Mouse (Mus musculus) adrenal gland, postnatal 25 days (tissue): ENCODE results near the gene Lta. TPM values are rescaled to one million over a fixed set of nuclear protein-coding genes. Genes with fewer than 3 reads are reported as not detected.

ENCODE experiments used
- DNase-seq: peaks from one replicate; pipeline ENCODE4 v3.0.0; 2021; ENCODE audit warnings: mixed read lengths
- microRNA-seq, 2 experiments: library from miRNA; unstranded; fragments of <30 nt; microRNA quantifications; one replicate each; pipeline ENCODE4 v1.2.0; 2021
- total RNA-seq: library from RNA; stranded (reverse); gene quantifications from 2 replicates; pipeline ENCODE4 v1.2.3, GENCODE M21; 2021

Lta gene
- total RNA-seq, 1 experiment from 2014 or later = 0.30 TPM

GRCm38 (mm10) chr17:35157254-35157653, 47.9 kb downstream of the Lta start:
- DNase-seq = no peak

DNA sequence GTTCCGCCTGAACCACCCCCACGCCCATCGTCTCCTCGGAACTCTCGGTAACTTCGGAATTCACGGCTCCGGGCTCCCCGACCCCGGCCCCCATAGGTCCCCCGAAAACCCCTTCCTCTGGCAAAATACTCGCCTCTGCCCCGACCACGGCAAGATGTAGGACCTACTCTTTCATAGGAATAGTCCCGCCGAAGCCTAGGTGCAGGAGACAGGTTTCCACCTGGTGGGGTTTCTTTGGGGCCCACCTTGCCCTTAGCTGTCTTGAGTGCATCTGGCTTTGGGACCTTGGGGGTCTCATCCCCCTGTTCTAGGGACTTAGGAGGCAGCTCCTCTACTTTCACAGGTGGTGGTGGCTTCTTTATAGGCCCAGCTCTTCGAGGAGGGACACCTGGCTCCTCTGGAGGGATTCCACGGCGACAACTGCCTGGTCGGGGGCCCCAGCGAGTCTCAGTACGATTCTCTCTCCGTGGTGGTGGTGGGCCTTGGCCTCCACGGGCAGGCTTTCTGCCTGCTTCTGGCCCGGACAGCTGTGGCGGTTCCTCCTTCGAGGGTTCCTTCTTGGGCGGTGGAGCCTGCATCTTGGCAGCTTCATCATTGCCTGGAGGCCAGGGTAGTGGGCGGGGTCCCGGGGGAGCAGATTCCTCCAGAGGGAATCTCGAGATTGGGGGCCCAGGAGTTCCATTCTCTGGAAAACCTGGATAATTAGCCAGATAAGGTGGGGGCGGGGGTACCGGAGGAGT, 48.5 kb downstream of the Lta start:
- no peak for DNase-seq

- no peak for DNase-seq
Observed at GRCm38 (mm10) chr17:35155451-35155850, 49.7 kb downstream of the Lta start.

- no peak for DNase-seq
Observed at GRCm38 (mm10) chr17:35154616-35155015, 50.5 kb downstream of the Lta start.

GRCm38 (mm10) chr17:35153931-35154330, 51.2 kb downstream of the Lta start:
- DNase-seq = no peak

Small RNA genes within 50 kb of the gene (microRNA-seq; reads per million reads assigned to microRNA genes)
- gene Mir6973a = 0 reads per million in 2 experiments
- 0 reads per million in 2 experiments for gene Mir6974
- gene Mir6975 = 0 reads per million in 2 experiments
- gene Mir8094 = 0 reads per million in 2 experiments

Other genes with a start within 250 kb of the Lta start
- 29.0 and 79.3 TPM in 2 replicates for gene Hspa1b, start 246.1 kb downstream of the Lta start, total RNA-seq
- gene Gm20481, start 235.4 kb downstream of the Lta start, total RNA-seq = not detected in 2 replicates
- 18.9 and 33.6 TPM in 2 replicates for gene Hspa1a, start 233.2 kb downstream of the Lta start, total RNA-seq
- gene Hspa1l, start 232.6 kb downstream of the Lta start, total RNA-seq = 0.27 TPM in 1 of 2 replicates, not detected in the other
- 39.6 and 51.2 TPM in 2 replicates for gene Lsm2, start 223.5 kb downstream of the Lta start, total RNA-seq
- 62.4 and 64.8 TPM in 2 replicates for gene Vars, start 204.4 kb downstream of the Lta start, total RNA-seq
- 0.57 and 0.97 TPM in 2 replicates for gene Vwa7, start 188.8 kb downstream of the Lta start, total RNA-seq
- 0.61 TPM in 1 of 2 replicates, not detected in the other for gene Sapcd1, start 177.3 kb downstream of the Lta start, total RNA-seq
- 1.3 and 1.6 TPM in 2 replicates for gene Msh5, start 158.6 kb downstream of the Lta start, total RNA-seq
- 79.7 and 90.5 TPM in 2 replicates for gene Clic1, start 155.4 kb downstream of the Lta start, total RNA-seq
- 14.2 and 17.8 TPM in 2 replicates for gene Ddah2, start 146.3 kb downstream of the Lta start, total RNA-seq
- gene Ly6g6c, start 140.0 kb downstream of the Lta start, total RNA-seq = not detected in 2 replicates
- 0.24 TPM in 1 of 2 replicates, not detected in the other for gene Mpig6b, start 139.2 kb downstream of the Lta start, total RNA-seq
- gene Ly6g6e, start 128.4 kb downstream of the Lta start, total RNA-seq = not detected in 2 replicates
- gene Ly6g6d, start 127.3 kb downstream of the Lta start, total RNA-seq = 1.5 and 2.0 TPM in 2 replicates
- not detected in 2 replicates for gene Ly6g6f, start 119.7 kb downstream of the Lta start, total RNA-seq
- gene Abhd16a, start 116.1 kb downstream of the Lta start, total RNA-seq = 67.1 and 84.9 TPM in 2 replicates
- not detected in 2 replicates for gene Ly6g5c, start 97.1 kb downstream of the Lta start, total RNA-seq
- gene Ly6g5b, start 89.9 kb downstream of the Lta start, total RNA-seq = 0.30 and 0.81 TPM in 2 replicates
- 19.0 and 19.4 TPM in 2 replicates for gene Gpank1, start 83.9 kb downstream of the Lta start, total RNA-seq
- 201 and 272 TPM in 2 replicates for gene Csnk2b, start 83.3 kb downstream of the Lta start, total RNA-seq
- 23.0 and 29.7 TPM in 2 replicates for gene D17H6S53E, start 79.0 kb downstream of the Lta start, total RNA-seq
- 2.9 TPM in 1 of 2 replicates, not detected in the other for gene Apom, start 73.3 kb downstream of the Lta start, total RNA-seq
- 403 and 461 TPM in 2 replicates for gene Bag6, start 70.2 kb downstream of the Lta start, total RNA-seq
- 268 and 310 TPM in 2 replicates for gene Prrc2a, start 40.5 kb downstream of the Lta start, total RNA-seq
- gene Aif1, start 29.3 kb downstream of the Lta start, total RNA-seq = 2.3 and 3.0 TPM in 2 replicates
- gene Lst1, start 16.9 kb downstream of the Lta start, total RNA-seq = 5.2 TPM in 1 of 2 replicates, not detected in the other
- gene Ltb, start 10.9 kb downstream of the Lta start, total RNA-seq = 2.8 and 8.5 TPM in 2 replicates
- 0.58 and 0.76 TPM in 2 replicates for gene Tnf, start 3.3 kb downstream of the Lta start, total RNA-seq
- not detected in 2 replicates for gene Gm16181, start 15.5 kb upstream of the Lta start, total RNA-seq
- 8.0 and 8.4 TPM in 2 replicates for gene Atp6v1g2, start 28.3 kb upstream of the Lta start, total RNA-seq
- 18.3 and 24.1 TPM in 2 replicates for gene Nfkbil1, start 30.4 kb upstream of the Lta start, total RNA-seq
- gene Ddx39b, start 36.4 kb upstream of the Lta start, total RNA-seq = 237 and 249 TPM in 2 replicates
- 86.1 and 109 TPM in 2 replicates for gene H2-D1, start 57.4 kb upstream of the Lta start, total RNA-seq
- gene H2-Q1, start 115.1 kb upstream of the Lta start, total RNA-seq = 0.90 and 2.0 TPM in 2 replicates
- 1.1 TPM in 1 of 2 replicates, not detected in the other for gene H2-Q2, start 136.9 kb upstream of the Lta start, total RNA-seq
- gene H2-Q4, start 174.3 kb upstream of the Lta start, total RNA-seq = 16.5 and 20.9 TPM in 2 replicates
- 2.1 TPM in 1 of 2 replicates, not detected in the other for gene H2-Q6, start 219.5 kb upstream of the Lta start, total RNA-seq
- 1.6 and 1.8 TPM in 2 replicates for gene H2-Q7, start 233.8 kb upstream of the Lta start, total RNA-seq